Mouse (Mus musculus) brain, embryonic 14.5 days (tissue): ENCODE measurements around the gene Rock2.

Experiments used
- CTCF ChIP-seq: fragments of 200-500 bp; IDR thresholded peaks from 2 replicates; pipeline ENCODE4 v1.5.1; 2012; ENCODE audit warnings: inconsistent platforms, mild to moderate bottlenecking, moderate library complexity, borderline replicate concordance; ENCODE audit not compliant: insufficient read depth, insufficient read length; ENCODE audit errors: extremely low read depth
- POLR2A ChIP-seq: fragments of 200-500 bp; IDR thresholded peaks from 2 replicates; pipeline ENCODE4 v1.6.1; 2012; ENCODE audit warnings: mild to moderate bottlenecking, inconsistent platforms, borderline replicate concordance; ENCODE audit not compliant: poor library complexity, insufficient read depth, insufficient read length, severe bottlenecking; ENCODE audit errors: extremely low read depth

GRCm38 (mm10) chr12:16999146-16999545, 104.5 kb downstream of the Rock2 start:
- TF ChIP-seq CTCF (no peak), POLR2A (no peak)
